Mouse (Mus musculus): ENCODE measurements around the gene Xpr1. TPM values are rescaled to one million over a fixed set of nuclear protein-coding genes. Genes with fewer than 3 reads are reported as not detected.

The Xpr1 gene
- total and polyA plus RNA-seq, 3 experiments = 8.5 to 34.4 (median 30.3) TPM

- TF ChIP-seq POLR2A (IDR thresholded peaks at IDR 0.05; ENCODE audit: insufficient read depth, low read depth, low read length) (0 out of 2 replicates have a peak, but pooled peaks have one; percentile 13), CTCF (IDR thresholded peaks at IDR 0.05) (no peak), EP300 (IDR thresholded peaks at IDR 0.05; ENCODE audit: insufficient read depth, low read depth, low read length) (0 out of 2 replicates have a peak, but pooled peaks have one; percentile 69)
- Histone ChIP-seq H3K27ac (peak overlapping the region; percentile 91), H3K36me3 (ENCODE audit: control insufficient read depth, insufficient read depth, low read length) (peaks cover 3% of the 10 kb centered on the region), H3K4me3 (0 out of 2 replicates have a peak overlapping the region, but pooled peaks have one; percentile 10), H3K4me1 (ENCODE audit: control insufficient read depth, insufficient read depth, low read length) (peaks cover 33% of the 10 kb centered on the region), H3K27me3 (ENCODE audit: control insufficient read depth, insufficient read depth, low read length) (no peaks in the 10 kb centered on the region), H3K79me2 (replicated peaks; ENCODE audit: control insufficient read depth, insufficient read depth, low read length) (no peaks in the 10 kb centered on the region), H3K9ac (ENCODE audit: low read depth, low read length) (peak overlapping the region; percentile 43)
- intact Hi-C loops (cut with DNase I) = loop anchor here (10.0 kb wide), 1 partner anchor 449 kb away; no protein-coding TSS in a partner anchor
- 16% methylated on average over 14 of the region's 14 CpGs for WGBS
- DNase-seq = peak; percentile 85 to 89
Observed at GRCm38 (mm10) chr1:155233931-155234607, 183.1 kb downstream of the Xpr1 start.

- peak overlapping the region; percentile 91 for H3K27ac ChIP-seq
- peaks cover 33% of the 10 kb centered on the region for H3K4me1 ChIP-seq (ENCODE audit: control insufficient read depth, insufficient read depth, low read length)
Observed at GRCm38 (mm10) chr1:155233378-155233777, 183.8 kb downstream of the Xpr1 start.

DNA sequence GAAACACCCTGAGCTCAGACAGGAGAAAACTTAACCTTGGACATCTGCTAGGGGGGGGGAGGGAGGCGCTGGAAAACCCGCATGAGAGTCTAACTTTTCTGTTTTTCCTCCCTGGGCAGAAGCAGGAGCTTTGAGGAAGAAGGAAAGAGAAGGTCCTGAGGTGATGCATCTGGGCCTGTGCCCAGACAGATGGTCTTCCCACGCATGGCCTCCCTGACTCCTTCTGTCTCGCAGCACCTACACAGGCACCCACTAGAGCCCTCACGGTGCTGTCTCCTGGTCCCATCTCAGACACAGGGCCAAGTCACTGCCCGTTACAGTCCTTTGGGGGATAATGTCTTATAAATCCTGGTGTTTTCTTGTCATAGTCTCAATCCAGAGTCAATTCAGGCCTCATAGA, 184.4 kb downstream of the Xpr1 start:
- no peak for TF ChIP-seq POLR2A (IDR thresholded peaks at IDR 0.05; ENCODE audit: insufficient read depth, low read depth, low read length)
- no peak for TF ChIP-seq CTCF (IDR thresholded peaks at IDR 0.05)
- TF ChIP-seq EP300 (IDR thresholded peaks at IDR 0.05; ENCODE audit: insufficient read depth, low read depth, low read length) = no peak
- Histone ChIP-seq H3K27me3 (ENCODE audit: control insufficient read depth, insufficient read depth, low read length) (no peaks in the 10 kb centered on the region), H3K4me1 (ENCODE audit: control insufficient read depth, insufficient read depth, low read length) (peaks cover 29% of the 10 kb centered on the region), H3K79me2 (replicated peaks; ENCODE audit: control insufficient read depth, insufficient read depth, low read length) (no peaks in the 10 kb centered on the region), H3K27ac (peak overlapping the region; percentile 91), H3K4me3 (no peak overlapping the region), H3K36me3 (ENCODE audit: control insufficient read depth, insufficient read depth, low read length) (peaks cover 3% of the 10 kb centered on the region), H3K9ac (ENCODE audit: low read depth, low read length) (no peak overlapping the region)
- 51% methylated on average over 6 of the region's 6 CpGs for WGBS
- no peak for DNase-seq
- intact Hi-C loops (cut with DNase I) = loop anchor here (10.0 kb wide), 1 partner anchor 448 kb away; no protein-coding TSS in a partner anchor

More at GRCm38 (mm10) chr1:155233378-155233777, 183.8 kb downstream of the Xpr1 start:
- no peak overlapping the region for H3K4me3 ChIP-seq
- TF ChIP-seq EP300 (IDR thresholded peaks at IDR 0.05; ENCODE audit: insufficient read depth, low read depth, low read length) = no peak
- TF ChIP-seq POLR2A (IDR thresholded peaks at IDR 0.05; ENCODE audit: insufficient read depth, low read depth, low read length) = no peak
- no peak for TF ChIP-seq CTCF (IDR thresholded peaks at IDR 0.05)
- H3K9ac ChIP-seq (ENCODE audit: low read depth, low read length) = no peak overlapping the region
- 53% methylated on average over 9 of the region's 9 CpGs for WGBS
- intact Hi-C loops (cut with DNase I) = loop anchor here (10.0 kb wide), 1 partner anchor 449 kb away; no protein-coding TSS in a partner anchor
- no peaks in the 10 kb centered on the region for H3K79me2 ChIP-seq (replicated peaks; ENCODE audit: control insufficient read depth, insufficient read depth, low read length)
- no peak for DNase-seq
- peaks cover 3% of the 10 kb centered on the region for H3K36me3 ChIP-seq (ENCODE audit: control insufficient read depth, insufficient read depth, low read length)
- H3K27me3 ChIP-seq (ENCODE audit: control insufficient read depth, insufficient read depth, low read length) = no peaks in the 10 kb centered on the region

GRCm38 (mm10) chr1:155232385-155232784, 184.8 kb downstream of the Xpr1 start:
- no peak for DNase-seq
- H3K9ac ChIP-seq (ENCODE audit: low read depth, low read length) = no peak overlapping the region
- H3K27ac ChIP-seq = no peak overlapping the region; the same call in 1 of the 2 replicates
- H3K79me2 ChIP-seq (replicated peaks; ENCODE audit: control insufficient read depth, insufficient read depth, low read length) = no peaks in the 10 kb centered on the region
- peaks cover 26% of the 10 kb centered on the region for H3K4me1 ChIP-seq (ENCODE audit: control insufficient read depth, insufficient read depth, low read length)
- peaks cover 1% of the 10 kb centered on the region for H3K36me3 ChIP-seq (ENCODE audit: control insufficient read depth, insufficient read depth, low read length)
- intact Hi-C loops (cut with DNase I) = loop anchor here (10.0 kb wide), 1 partner anchor 448 kb away; no protein-coding TSS in a partner anchor
- H3K4me3 ChIP-seq = no peak overlapping the region
- no peak for TF ChIP-seq CTCF (IDR thresholded peaks at IDR 0.05)
- TF ChIP-seq POLR2A (IDR thresholded peaks at IDR 0.05; ENCODE audit: insufficient read depth, low read depth, low read length) = no peak
- TF ChIP-seq EP300 (IDR thresholded peaks at IDR 0.05; ENCODE audit: insufficient read depth, low read depth, low read length) = no peak
- WGBS = 62% methylated on average over 12 of the region's 12 CpGs
- H3K27me3 ChIP-seq (ENCODE audit: control insufficient read depth, insufficient read depth, low read length) = no peaks in the 10 kb centered on the region

- Histone ChIP-seq H3K36me3 (ENCODE audit: control insufficient read depth, insufficient read depth, low read length) (no peaks in the 10 kb centered on the region), H3K79me2 (replicated peaks; ENCODE audit: control insufficient read depth, insufficient read depth, low read length) (no peaks in the 10 kb centered on the region), H3K9ac (ENCODE audit: low read depth, low read length) (no peak overlapping the region), H3K4me1 (ENCODE audit: control insufficient read depth, insufficient read depth, low read length) (peaks cover 17% of the 10 kb centered on the region), H3K27me3 (ENCODE audit: control insufficient read depth, insufficient read depth, low read length) (no peaks in the 10 kb centered on the region), H3K4me3 (no peak overlapping the region), H3K27ac (peak overlapping the region; percentile 31)
- DNase-seq = peak; percentile 72 to 83
- no peak for TF ChIP-seq EP300 (IDR thresholded peaks at IDR 0.05; ENCODE audit: insufficient read depth, low read depth, low read length)
- TF ChIP-seq POLR2A (IDR thresholded peaks at IDR 0.05; ENCODE audit: insufficient read depth, low read depth, low read length) = no peak
- TF ChIP-seq CTCF (IDR thresholded peaks at IDR 0.05) = no peak
- intact Hi-C loops (cut with DNase I) = loop anchor here (10.0 kb wide), 1 partner anchor 445 kb away; no protein-coding TSS in a partner anchor
- 32% methylated on average over 14 of the region's 14 CpGs for WGBS
Observed at GRCm38 (mm10) chr1:155229464-155230411, 187.5 kb downstream of the Xpr1 start.

Small RNA genes within 50 kb of the gene (microRNA-seq; reads per million reads assigned to microRNA genes)
- 0 reads per million in 2 experiments for gene Gm22569

Other genes with a start within 250 kb of the Xpr1 start
- 10 to 100 TPM; 37.2 to 37.5 TPM for gene BC034090, start 173.0 kb downstream of the Xpr1 start, total RNA-seq (2021)
- 31.8 and 44.8 TPM in 2 replicates for gene BC034090, start 173.0 kb downstream of the Xpr1 start, polyA plus RNA-seq (2012; rRNA removed)
- 10 to 100 TPM; 57.1 to 63.6 TPM for gene Acbd6, start 140.7 kb upstream of the Xpr1 start, total RNA-seq (2021)
- gene Acbd6, start 140.7 kb upstream of the Xpr1 start, polyA plus RNA-seq (2012; rRNA removed) = 28.3 and 55.7 TPM in 2 replicates

Data from heart, adult 2 months (tissue).